Mouse (Mus musculus): ENCODE measurements around the gene Acer1.
"Not testable (repeated sequence)": the region's sequence is repeated elsewhere in the genome, so short reads cannot be mapped to it uniquely, and the experiment has no call there.

Gene Acer1

DNA sequence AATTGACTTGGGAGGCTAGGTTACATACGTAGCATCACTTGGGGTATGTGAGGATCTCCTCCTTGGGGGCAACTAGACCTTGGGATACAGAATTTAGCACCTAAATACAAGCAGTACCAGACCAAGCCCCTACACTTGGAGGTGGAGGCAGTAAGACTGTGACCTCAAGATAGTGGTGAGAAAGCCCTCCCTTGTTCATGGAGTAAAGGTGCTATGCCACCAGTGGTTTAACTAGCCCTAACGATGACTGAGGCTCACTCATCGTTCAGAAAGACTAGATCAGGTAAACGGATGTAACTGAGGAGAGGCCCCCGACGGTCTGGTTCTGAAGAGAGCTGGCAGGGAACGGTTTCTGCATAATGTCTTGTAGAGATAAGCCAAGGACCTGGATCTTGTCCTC is 45.2 kb downstream of the Acer1 start:
- DNase-seq: no peak

DNA sequence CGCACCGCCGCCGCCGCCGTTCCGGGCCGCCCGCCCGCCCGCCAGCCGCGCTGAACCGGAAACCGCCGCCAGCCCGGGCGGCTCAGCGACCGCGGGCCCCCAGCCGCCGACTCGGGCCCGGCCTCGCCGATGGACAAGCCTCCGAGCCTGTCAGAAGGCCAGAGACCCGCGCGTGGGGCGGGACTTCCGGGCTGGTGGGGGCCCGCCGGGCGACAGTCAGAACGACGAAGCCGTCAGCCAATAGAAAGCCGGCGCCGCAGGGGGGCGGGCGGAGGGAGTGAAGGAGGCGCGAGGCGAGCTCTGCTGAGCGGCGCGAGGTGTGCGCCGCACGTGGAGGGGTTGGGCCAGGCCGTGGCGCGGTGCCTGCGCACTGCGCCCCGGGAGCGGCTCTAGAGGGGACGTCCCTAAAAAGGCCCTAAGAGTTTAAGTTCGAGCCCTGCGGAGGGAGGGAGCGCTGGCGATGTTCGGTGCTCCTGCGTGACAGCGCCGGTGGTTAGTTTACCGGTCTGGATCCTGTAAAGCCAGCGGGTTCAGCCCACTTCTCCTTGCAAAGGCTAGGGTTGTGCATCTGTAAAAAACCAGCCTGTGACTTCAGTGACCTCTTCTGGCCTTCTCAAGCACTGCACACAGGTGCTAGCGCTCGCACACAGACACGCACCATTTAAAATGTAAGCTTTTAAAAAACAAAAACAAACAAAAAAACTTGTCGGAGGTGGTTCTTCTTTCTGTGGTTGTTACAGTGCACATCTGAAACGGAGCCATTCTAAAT is 46.4 kb downstream of the Acer1 start, which contains the start of gene Mllt1:
TSS of gene Mllt1 (minus strand) at position 53 of the 769 bp plus-strand sequence.
- peak; percentile 98 for DNase-seq

GRCm38 (mm10) chr17:56934545-56935330 is 47.2 kb downstream of the Acer1 start:
- DNase-seq: peak; percentile 2

DNA sequence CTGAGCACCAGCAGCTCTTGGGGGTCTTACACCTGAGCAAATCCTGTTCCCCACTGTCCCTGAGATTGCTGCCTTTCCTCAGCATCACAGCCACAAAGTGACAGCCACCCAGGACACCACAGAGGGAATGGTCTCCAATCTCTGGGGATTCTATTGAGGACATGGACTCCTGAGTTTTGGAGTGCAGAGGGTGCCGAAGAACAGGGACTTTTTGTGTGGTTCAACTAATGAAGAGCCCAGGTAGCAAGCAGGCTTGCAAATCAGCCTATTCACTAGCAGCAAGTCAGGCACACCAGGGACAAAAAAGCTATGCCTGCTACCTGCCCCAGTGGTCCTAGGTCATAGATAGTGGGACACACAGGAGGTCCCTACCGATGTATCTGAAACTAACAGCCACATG is 48.5 kb downstream of the Acer1 start:
- DNase-seq: no peak

GRCm38 (mm10) chr17:56930026-56930425 is 51.9 kb downstream of the Acer1 start:
- no peak for DNase-seq

DNA sequence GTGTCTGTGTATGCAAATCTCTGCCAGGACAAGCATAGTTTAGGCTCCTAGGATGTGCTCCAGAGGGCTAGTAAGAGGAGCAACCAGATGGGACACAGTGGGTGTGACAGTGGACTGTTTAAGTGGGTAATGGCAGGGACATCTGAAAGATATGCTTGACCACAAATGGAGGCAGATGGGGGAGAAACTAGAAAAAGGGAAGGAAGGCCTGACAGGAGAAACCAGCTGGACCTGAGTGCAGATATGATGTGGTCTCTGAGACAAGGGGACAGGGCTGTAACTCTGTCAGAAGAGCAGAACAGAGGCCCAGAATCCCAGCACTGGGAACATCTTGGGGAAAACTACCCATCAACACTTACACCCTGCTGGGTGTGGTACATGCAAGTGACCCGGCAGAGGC is 52.4 kb downstream of the Acer1 start:
- no peak for DNase-seq

- DNase-seq: no peak
Measured at GRCm38 (mm10) chr17:56929101-56929500, 52.8 kb downstream of the Acer1 start.

DNA sequence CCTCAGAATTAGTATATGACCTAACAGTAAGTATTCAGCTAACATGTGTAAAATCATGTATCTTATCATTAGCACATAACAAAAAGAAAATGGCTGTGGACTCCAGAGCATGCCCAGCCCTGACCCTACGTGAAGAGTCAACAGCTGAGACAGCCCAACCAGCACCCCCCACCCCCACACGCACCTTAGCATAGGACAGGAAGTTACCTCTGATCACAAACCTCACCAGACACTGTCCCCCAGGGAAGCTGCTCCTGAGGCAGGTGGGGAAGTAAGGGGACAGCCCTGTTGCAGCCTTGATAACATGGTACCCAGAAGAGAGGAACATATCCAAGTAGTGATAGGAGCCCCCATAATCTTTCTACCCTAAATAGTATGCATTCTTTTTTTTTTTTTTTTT is 55.9 kb downstream of the Acer1 start:
- DNase-seq: no peak

- no peak for DNase-seq
Measured at GRCm38 (mm10) chr17:56919725-56920124, 62.2 kb downstream of the Acer1 start.

DNA sequence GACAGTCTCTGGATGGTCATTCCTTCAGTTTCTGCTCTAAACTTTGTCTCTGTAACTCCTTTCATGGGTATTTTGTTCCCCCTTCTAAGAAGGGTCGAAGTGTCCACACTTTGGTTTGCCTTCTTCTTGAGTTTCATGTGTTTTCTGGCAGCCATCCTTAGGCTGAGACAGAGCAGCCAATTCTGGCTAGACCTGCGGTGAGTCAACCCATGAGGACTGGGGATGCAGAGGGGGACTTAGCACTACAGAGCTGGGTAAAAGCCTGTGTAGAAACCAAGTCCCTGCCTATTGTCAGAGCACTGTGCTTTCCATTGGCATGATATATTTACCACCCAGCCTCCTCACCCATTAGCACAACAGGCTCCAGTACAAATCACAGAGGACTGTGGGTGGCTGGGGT is 64.8 kb downstream of the Acer1 start:
- no peak for DNase-seq

DNA sequence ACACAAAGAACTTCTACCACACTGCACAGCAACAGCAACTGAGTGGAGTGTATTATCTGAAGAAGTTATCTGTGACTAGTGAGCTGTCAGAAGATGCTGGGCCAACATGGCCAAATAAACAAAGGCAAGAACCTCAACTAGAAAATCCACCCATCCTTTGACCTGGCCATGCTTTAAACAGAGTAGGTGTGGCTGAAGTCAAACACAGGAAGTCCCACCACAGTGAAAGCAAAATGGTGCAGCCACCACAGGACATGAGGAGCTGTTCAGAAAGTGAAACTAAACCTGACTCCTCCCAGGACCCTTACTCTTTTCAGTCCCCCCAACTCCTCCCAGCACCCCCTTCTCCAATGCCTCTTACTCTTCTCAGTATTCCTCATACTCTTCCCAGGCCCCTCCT is 68.5 kb downstream of the Acer1 start:
- DNase-seq: no peak

DNA sequence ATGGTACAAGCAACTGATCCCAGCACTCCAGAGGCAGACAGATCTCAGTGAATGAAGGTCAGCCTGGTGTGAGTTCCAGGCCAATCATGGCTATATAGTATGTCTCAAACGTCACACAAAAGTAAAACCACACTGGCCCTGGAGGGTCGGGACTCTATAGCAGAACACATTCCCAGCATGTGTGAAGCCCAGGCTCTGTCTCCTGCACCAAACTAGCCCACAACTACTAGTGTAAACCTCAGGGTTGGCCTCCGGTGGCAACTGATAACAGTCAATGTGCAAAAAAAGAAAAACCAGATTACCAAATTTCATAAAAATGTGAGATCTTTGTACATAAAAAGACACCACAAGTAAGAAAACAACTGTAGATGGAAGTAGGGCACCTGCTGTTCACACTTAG is 68.9 kb downstream of the Acer1 start:
- no peak for DNase-seq

DNA sequence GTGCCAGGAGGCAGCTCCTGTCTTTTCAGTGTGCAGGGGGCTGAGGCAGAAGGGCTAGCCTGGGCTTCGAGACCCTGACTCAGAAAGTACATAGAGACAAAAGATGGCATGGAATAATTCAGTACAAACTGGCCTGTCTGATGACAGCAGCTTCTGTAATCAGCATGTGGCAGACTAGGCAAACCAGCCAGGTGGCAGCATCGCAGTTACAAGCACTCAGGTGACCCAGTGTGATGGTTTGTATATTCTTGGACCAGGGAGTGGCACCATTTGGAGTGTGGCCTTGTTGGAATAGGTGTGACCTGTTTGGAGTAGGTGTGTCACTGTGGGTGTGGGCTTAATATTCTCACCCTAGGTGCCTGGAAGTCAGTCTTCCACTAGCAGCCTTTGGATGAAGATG is 72.2 kb downstream of the Acer1 start:
- DNase-seq: not testable (repeated sequence)

- DNase-seq: no peak
Measured at GRCm38 (mm10) chr17:56907887-56908286, 74.0 kb downstream of the Acer1 start.

DNA sequence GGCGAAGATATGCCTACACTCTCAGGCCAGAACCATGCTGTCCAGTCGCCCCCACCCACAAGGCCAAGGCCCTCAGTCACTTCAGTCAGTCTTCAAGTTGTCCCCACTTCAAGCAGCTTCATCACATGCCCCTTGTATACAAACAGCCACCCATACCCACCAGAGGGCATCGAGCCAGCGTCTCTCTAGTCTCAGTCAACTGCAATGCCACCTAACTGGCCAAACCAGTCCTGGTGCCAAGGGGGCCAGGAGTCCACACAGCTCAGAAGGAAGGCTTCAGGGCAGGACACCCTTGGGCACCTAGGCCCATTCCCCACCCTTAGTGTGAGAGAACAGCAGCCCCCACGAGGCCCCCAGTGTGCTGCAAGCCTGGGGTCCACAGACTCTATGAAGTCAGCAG is 74.8 kb downstream of the Acer1 start:
- DNase-seq: no peak

GRCm38 (mm10) chr17:56906166-56906565 is 75.8 kb downstream of the Acer1 start:
- no peak for DNase-seq

Data from retina, postnatal 1 day (tissue).